Mouse (Mus musculus): Measurements from ENCODE around the gene Rpp40.

DNA sequence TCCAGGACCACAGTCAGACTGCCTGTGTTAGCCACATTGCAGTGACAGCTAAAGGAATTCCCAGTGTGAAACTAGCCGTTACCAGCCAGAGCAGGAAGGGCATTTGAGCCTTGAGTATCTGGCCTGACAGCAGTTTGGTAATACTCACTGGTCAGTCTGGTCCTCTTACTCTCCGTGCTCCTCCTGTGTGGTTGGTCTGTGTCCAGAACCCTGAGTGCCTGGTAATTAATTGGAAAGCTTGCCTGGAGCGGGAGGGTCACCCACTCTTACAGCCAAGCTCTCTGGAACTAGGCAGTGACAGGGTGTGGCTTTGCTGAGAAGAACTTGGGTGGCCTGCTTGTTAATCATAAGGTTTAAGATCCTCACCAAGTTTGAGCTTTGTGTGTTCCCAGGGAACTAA, 57.5 kb downstream of the Rpp40 start:
- TF ChIP-seq CTCF (IDR thresholded peaks at IDR 0.05; ENCODE audit: low read depth, low read length) (no peak), GATA1 (IDR thresholded peaks at IDR 0.05; ENCODE audit: borderline replicate concordance, low read length) (no peak)

Data from G1E (cell line).